ENCODE assay signal across 7 mouse cellular contexts in genomic region chr3:55055038-55055746, GRCm38 (mm10). TPM values are rescaled to one million over a fixed set of nuclear protein-coding genes. Genes with fewer than 3 reads are reported as not detected.
A peak's percentile ranks its signal among the peaks of the same experiment; 100 is the strongest.
DNase-seq lines count a peak whose midpoint lies in the region; ATAC-seq lines count a peak whose summit lies in the region.

Ccna1 (minus strand) TSS chr3:55055501.

- H3K27me3 ChIP-seq in forebrain, embryonic 10.5 days (ENCODE audit: poor library complexity, severe bottlenecking): peaks cover 60% of the 10 kb centered on the region
- H3K27me3 ChIP-seq in heart, embryonic 12.5 days (replicated peaks): peaks cover 59% of the 10 kb centered on the region
- peaks cover 18% of the 10 kb centered on the region for H3K27me3 ChIP-seq in kidney, embryonic 14.5 days (ENCODE audit: control insufficient read depth, insufficient read depth, low read length)

- peak within 1 kb of the TSS; percentile 96 for H3K4me2 ChIP-seq in heart, embryonic 12.5 days
- H3K4me2 ChIP-seq in kidney, embryonic 14.5 days (replicated peaks; ENCODE audit: low read depth, low read length): peak within 1 kb of the TSS; percentile 99

- H3K36me3 ChIP-seq in forebrain, embryonic 10.5 days (replicated peaks): no peaks in the 10 kb centered on the region
- H3K36me3 ChIP-seq in heart, embryonic 12.5 days: no peaks in the 10 kb centered on the region
- no peaks in the 10 kb centered on the region for H3K36me3 ChIP-seq in kidney, embryonic 14.5 days (ENCODE audit: control insufficient read depth, insufficient read depth, low read length)

- peak within 1 kb of the TSS; percentile 59 for H3K9ac ChIP-seq in heart, embryonic 12.5 days
- peak within 1 kb of the TSS; percentile 56 for H3K9ac ChIP-seq in kidney, embryonic 14.5 days (ENCODE audit: low read depth, low read length)

- H3K4me1 ChIP-seq in forebrain, embryonic 10.5 days: peaks cover 17% of the 10 kb centered on the region
- peaks cover 4% of the 10 kb centered on the region; the same call in 1 of the 2 replicates for H3K4me1 ChIP-seq in heart, embryonic 12.5 days (replicated peaks)
- peaks cover 4% of the 10 kb centered on the region; the same call in 1 of the 2 replicates for H3K4me1 ChIP-seq in kidney, embryonic 14.5 days (ENCODE audit: control insufficient read depth, insufficient read depth, low read length)

- no peaks in the 10 kb centered on the region for H3K9me3 ChIP-seq in forebrain, embryonic 10.5 days
- no peaks in the 10 kb centered on the region for H3K9me3 ChIP-seq in heart, embryonic 12.5 days (replicated peaks)
- no peaks in the 10 kb centered on the region for H3K9me3 ChIP-seq in kidney, embryonic 14.5 days (ENCODE audit: control insufficient read depth, low read length)

- H3K27ac ChIP-seq in forebrain, embryonic 10.5 days: peak within 1 kb of the TSS; percentile 77
- H3K27ac ChIP-seq in heart, embryonic 12.5 days (ENCODE audit: poor library complexity, severe bottlenecking): no peak within 1 kb of the TSS
- no peak within 1 kb of the TSS for H3K27ac ChIP-seq in kidney, embryonic 14.5 days (ENCODE audit: low read depth, low read length)

- peak; percentile 77 for ATAC-seq in heart, embryonic 12.5 days (ENCODE audit: insufficient number of reproducible peaks, low FRiP score)
- peak; percentile 95 for ATAC-seq in kidney, embryonic 14.5 days (ENCODE audit: low FRiP score, low TSS enrichment)

- DNase-seq in cerebellum, adult 11-12 months: peak; percentile 17
- peak; percentile 82 for DNase-seq in forebrain, embryonic 10.5 days (ENCODE audit: extremely low spot score, low spot score)
- DNase-seq in liver: peak; percentile 70
- peak; percentile 85 for DNase-seq in neural tube, embryonic 10.5 days (ENCODE audit: extremely low spot score, low spot score)
- DNase-seq in thymus, postnatal 0 days (ENCODE audit: low spot score): peak; percentile 3

- H3K4me3 ChIP-seq in forebrain, embryonic 10.5 days: peak within 1 kb of the TSS; percentile 74
- H3K4me3 ChIP-seq in heart, embryonic 12.5 days: peak within 1 kb of the TSS; percentile 59
- H3K4me3 ChIP-seq in kidney, embryonic 14.5 days (ENCODE audit: low read length): peak within 1 kb of the TSS; percentile 53

- under 1% methylated on average over 73 of the region's 73 CpGs for WGBS in forebrain, embryonic 10.5 days
- WGBS in heart, embryonic 12.5 days: 0% methylated on average over 64 of the region's 73 CpGs
- 1% methylated on average over 69 of the region's 73 CpGs for WGBS in kidney, embryonic 14.5 days

RNA-seq across cellular contexts. Expression of gene Ccna1, which starts in this region (rescaled TPM):
- 2.0 and 3.1 TPM in 2 replicates for polyA plus RNA-seq in forebrain, embryonic 10.5 days (2016; fragmentation: Nextera tagmentation; extraction: Ambion mirVana)
- 1.3 and 2.0 TPM in 2 replicates for polyA plus RNA-seq in heart, embryonic 12.5 days (2016; fragmentation: Nextera tagmentation; extraction: Ambion mirVana)
- polyA plus RNA-seq in kidney, embryonic 14.5 days (2014; fragmentation: Nextera tagmentation; extraction: Ambion mirVana): 1.6 and 2.1 TPM in 2 replicates
- 0.21 and 0.35 TPM in 2 replicates for polyA plus RNA-seq in thymus, postnatal 0 days (2015; fragmentation: Nextera tagmentation; extraction: Ambion mirVana)

Comparison
In these comparisons a context has a peak if more than half of its experiments do, and no peak if none do; other contexts are left out.
1. Peak in DNase-seq in thymus, postnatal 0 days; RNA of the gene not detected or under 1 TPM.
2. DNase-seq: peak in every context shown above with its lines; median percentile 85 in neural tube, embryonic 10.5 days; 82 in forebrain, embryonic 10.5 days; 70 in liver; 17 in cerebellum, adult 11-12 months; 3 in thymus, postnatal 0 days.